8 mouse cellular contexts compared by ENCODE assay signal in genomic region chr3:104962141-104962611, GRCm38 (mm10). TPM values are rescaled to one million over a fixed set of nuclear protein-coding genes. Genes with fewer than 3 reads are reported as not detected.
A peak's percentile ranks its signal among the peaks of the same experiment; 100 is the strongest.
DNase-seq lines count a peak whose midpoint lies in the region; ATAC-seq and TF ChIP-seq lines count a peak whose summit lies in the region.

No protein-coding gene starts in this region.

- no peak for DNase-seq in left cerebral cortex, adult 2 months (ENCODE audit: extremely low spot score in 1 of 2, low spot score in 2 of 2)
- no peak for DNase-seq in left cerebral cortex, postnatal 4 days
- peak; percentile 39 for DNase-seq in mesoderm, embryonic 11.5 days (ENCODE audit: low read depth, low spot score)
- DNase-seq in frontal cortex, postnatal 36 days (ENCODE audit: low spot score in 2 of 2) = no peak
- no peak for DNase-seq in right cerebral cortex, postnatal 14 days

- TF ChIP-seq POLR2A in embryonic fibroblast, embryonic 13.5 days (IDR thresholded peaks at IDR 0.05; ENCODE audit: low read depth, low read length) = no peak

- H3K36me3 ChIP-seq in intestine, embryonic 16.5 days (ENCODE audit: control insufficient read depth, insufficient read depth, low read length) = no peaks in the 10 kb centered on the region

- peak; percentile 57 for ATAC-seq in intestine, embryonic 16.5 days
- ATAC-seq in monocyte, adult 5-6 weeks (replicated peaks; ENCODE audit: insufficient number of reproducible peaks, low FRiP score, low TSS enrichment, poor library complexity, severe bottlenecking) = no peak

- no peaks in the 10 kb centered on the region for H3K4me1 ChIP-seq in embryonic fibroblast, embryonic 13.5 days (ENCODE audit: control insufficient read depth, insufficient read depth, low read length)
- H3K4me1 ChIP-seq in intestine, embryonic 16.5 days (ENCODE audit: control insufficient read depth, insufficient read depth, low read length) = peaks cover 16% of the 10 kb centered on the region

- H3K27me3 ChIP-seq in intestine, embryonic 16.5 days (replicated peaks; ENCODE audit: control insufficient read depth, insufficient read depth, low read length) = peaks cover 35% of the 10 kb centered on the region

- intact Hi-C loops in left cerebral cortex, adult 2 months (cut with DNase I) = loop anchor here (5.0 kb wide), 1 partner anchor 185 kb away; no protein-coding TSS in a partner anchor
- intact Hi-C loops in left cerebral cortex, postnatal 4 days (cut with DNase I) = no loop called here

- no peak overlapping the region for H3K27ac ChIP-seq in left cerebral cortex, adult 2 months
- H3K27ac ChIP-seq in embryonic fibroblast, embryonic 13.5 days (ENCODE audit: insufficient read depth, low read length) = no peak overlapping the region
- no peak overlapping the region for H3K27ac ChIP-seq in intestine, embryonic 16.5 days (ENCODE audit: low read length)

- 1% methylated on average over 31 of the region's 31 CpGs for WGBS in intestine, embryonic 16.5 days

- TF ChIP-seq CTCF in left cerebral cortex, adult 2 months (IDR thresholded peaks at IDR 0.05) = no peak
- TF ChIP-seq CTCF in embryonic fibroblast, embryonic 13.5 days (IDR thresholded peaks at IDR 0.05; ENCODE audit: borderline replicate concordance, insufficient read depth, low read length) = no peak

- peak overlapping the region; percentile 63 for H3K9ac ChIP-seq in intestine, embryonic 16.5 days (ENCODE audit: low read depth, low read length)

- H3K9me3 ChIP-seq in intestine, embryonic 16.5 days (ENCODE audit: control insufficient read depth, low read length) = no peaks in the 10 kb centered on the region

- peak overlapping the region; percentile 43 for H3K4me3 ChIP-seq in left cerebral cortex, adult 2 months
- H3K4me3 ChIP-seq in embryonic fibroblast, embryonic 13.5 days (ENCODE audit: insufficient read depth, low read length) = peak overlapping the region; percentile 29; the same call in 1 of the 2 replicates
- peak overlapping the region; percentile 61 for H3K4me3 ChIP-seq in intestine, embryonic 16.5 days (ENCODE audit: low read length)

- H3K4me2 ChIP-seq in intestine, embryonic 16.5 days (ENCODE audit: low read depth, low read length) = peak overlapping the region; percentile 94

RNA-seq across cellular contexts. Expression of gene Wnt2b, which starts 0.5 kb away (rescaled TPM):
- 1 to 10 TPM; 2.0 to 2.3 TPM for total RNA-seq in left cerebral cortex, adult 2 months (2021)
- total RNA-seq in left cerebral cortex, postnatal 4 days (2021) = 1 to 10 TPM; 1.9 TPM
- 2.5 and 3.6 TPM in 2 replicates for polyA plus RNA-seq in embryonic fibroblast, embryonic 13.5 days (2011; ENCODE audit: insufficient read length, low read depth, missing spikeins)
- 1.3 and 1.5 TPM in 2 replicates for polyA plus RNA-seq in intestine, embryonic 16.5 days (2015; fragmentation: Nextera tagmentation; extraction: Ambion mirVana)
- total RNA-seq in monocyte, adult 5-6 weeks (2017) = not detected in 3 replicates
